Mouse (Mus musculus): ENCODE results near the gene Siah2. TPM values are rescaled to one million over a fixed set of nuclear protein-coding genes. Genes with fewer than 3 reads are reported as not detected.
A peak's percentile ranks its signal among the peaks of the same experiment; 100 is the strongest.

Gene Siah2
- polyA plus RNA-seq (2015; fragmentation: Nextera tagmentation; extraction: Ambion mirVana): 2.5 and 3.4 TPM in 2 replicates

- peak within 1 kb of the TSS; percentile 82 for H3K9ac ChIP-seq (ENCODE audit: low read depth, low read length)
- H3K36me3 ChIP-seq (ENCODE audit: control insufficient read depth, insufficient read depth): no peaks in the 10 kb centered on the region
- WGBS (ENCODE audit: insufficient replicate concordance): under 1% methylated on average over 67 of the region's 87 CpGs
- peak; percentile 88 for ATAC-seq (ENCODE audit: low read depth)
- peak within 1 kb of the TSS; percentile 74 for H3K4me3 ChIP-seq (ENCODE audit: low read depth, low read length)
- peak within 1 kb of the TSS; percentile 80 for H3K27ac ChIP-seq (ENCODE audit: low read length)
- H3K4me1 ChIP-seq (ENCODE audit: control insufficient read depth, low read depth, low read length): peaks cover 11% of the 10 kb centered on the region
- H3K27me3 ChIP-seq (ENCODE audit: control insufficient read depth, insufficient read depth, low read depth, low read length): peaks cover 13% of the 10 kb centered on the region
- peak within 1 kb of the TSS; percentile 86 for H3K4me2 ChIP-seq (ENCODE audit: low read depth, low read length)
- no peaks in the 10 kb centered on the region for H3K9me3 ChIP-seq (replicated peaks; ENCODE audit: control insufficient read depth, low read length)
Observed at GRCm38 (mm10) chr3:58691997-58692721, at the start of gene Siah2. Gene Siah2 (minus strand): TSS chr3:58692400.

GRCm38 (mm10) chr3:58739536-58739935 lies 47.3 kb upstream of the Siah2 start:
- no peaks in the 10 kb centered on the region for H3K27me3 ChIP-seq (ENCODE audit: control insufficient read depth, insufficient read depth, low read depth, low read length)

GRCm38 (mm10) chr3:58738346-58739089 lies 46.3 kb upstream of the Siah2 start:
- no peak overlapping the region for H3K27ac ChIP-seq (ENCODE audit: low read length)
- no peak for ATAC-seq (ENCODE audit: low read depth)
- no peaks in the 10 kb centered on the region for H3K36me3 ChIP-seq (ENCODE audit: control insufficient read depth, insufficient read depth)
- 35% methylated on average over 6 of the region's 6 CpGs for WGBS (ENCODE audit: insufficient replicate concordance)
- no peaks in the 10 kb centered on the region for H3K27me3 ChIP-seq (ENCODE audit: control insufficient read depth, insufficient read depth, low read depth, low read length)
- H3K4me2 ChIP-seq (ENCODE audit: low read depth, low read length): no peak overlapping the region
- no peak overlapping the region for H3K4me3 ChIP-seq (ENCODE audit: low read depth, low read length)
- H3K9me3 ChIP-seq (replicated peaks; ENCODE audit: control insufficient read depth, low read length): no peaks in the 10 kb centered on the region
- no peaks in the 10 kb centered on the region for H3K4me1 ChIP-seq (ENCODE audit: control insufficient read depth, low read depth, low read length)
- no peak overlapping the region for H3K9ac ChIP-seq (ENCODE audit: low read depth, low read length)

More at GRCm38 (mm10) chr3:58739536-58739935, 47.3 kb upstream of the Siah2 start:
- H3K4me2 ChIP-seq (ENCODE audit: low read depth, low read length): no peak overlapping the region
- no peak overlapping the region for H3K27ac ChIP-seq (ENCODE audit: low read length)
- H3K4me3 ChIP-seq (ENCODE audit: low read depth, low read length): no peak overlapping the region
- no peaks in the 10 kb centered on the region for H3K4me1 ChIP-seq (ENCODE audit: control insufficient read depth, low read depth, low read length)
- no peaks in the 10 kb centered on the region for H3K36me3 ChIP-seq (ENCODE audit: control insufficient read depth, insufficient read depth)
- H3K9me3 ChIP-seq (replicated peaks; ENCODE audit: control insufficient read depth, low read length): no peaks in the 10 kb centered on the region
- no peak overlapping the region for H3K9ac ChIP-seq (ENCODE audit: low read depth, low read length)
- ATAC-seq (ENCODE audit: low read depth): no peak
- WGBS (ENCODE audit: insufficient replicate concordance): 35% methylated on average over 2 of the region's 2 CpGs

GRCm38 (mm10) chr3:58731520-58731919 lies 39.3 kb upstream of the Siah2 start:
- H3K27me3 ChIP-seq (ENCODE audit: control insufficient read depth, insufficient read depth, low read depth, low read length): no peaks in the 10 kb centered on the region
- no peak overlapping the region for H3K4me3 ChIP-seq (ENCODE audit: low read depth, low read length)
- no peak overlapping the region for H3K4me2 ChIP-seq (ENCODE audit: low read depth, low read length)
- H3K4me1 ChIP-seq (ENCODE audit: control insufficient read depth, low read depth, low read length): no peaks in the 10 kb centered on the region
- no peak overlapping the region for H3K9ac ChIP-seq (ENCODE audit: low read depth, low read length)
- ATAC-seq (ENCODE audit: low read depth): no peak
- WGBS (ENCODE audit: insufficient replicate concordance): 57% methylated on average over 5 of the region's 5 CpGs
- no peak overlapping the region for H3K27ac ChIP-seq (ENCODE audit: low read length)
- H3K36me3 ChIP-seq (ENCODE audit: control insufficient read depth, insufficient read depth): no peaks in the 10 kb centered on the region
- H3K9me3 ChIP-seq (replicated peaks; ENCODE audit: control insufficient read depth, low read length): no peaks in the 10 kb centered on the region

- no peak overlapping the region for H3K4me2 ChIP-seq (ENCODE audit: low read depth, low read length)
- no peaks in the 10 kb centered on the region for H3K9me3 ChIP-seq (replicated peaks; ENCODE audit: control insufficient read depth, low read length)
- no peaks in the 10 kb centered on the region for H3K4me1 ChIP-seq (ENCODE audit: control insufficient read depth, low read depth, low read length)
- 64% methylated on average over 3 of the region's 3 CpGs for WGBS (ENCODE audit: insufficient replicate concordance)
- no peak overlapping the region for H3K4me3 ChIP-seq (ENCODE audit: low read depth, low read length)
- H3K27ac ChIP-seq (ENCODE audit: low read length): no peak overlapping the region
- ATAC-seq (ENCODE audit: low read depth): no peak
- H3K9ac ChIP-seq (ENCODE audit: low read depth, low read length): no peak overlapping the region
- H3K27me3 ChIP-seq (ENCODE audit: control insufficient read depth, insufficient read depth, low read depth, low read length): no peaks in the 10 kb centered on the region
- H3K36me3 ChIP-seq (ENCODE audit: control insufficient read depth, insufficient read depth): no peaks in the 10 kb centered on the region
Observed at GRCm38 (mm10) chr3:58730580-58730979, 38.4 kb upstream of the Siah2 start.

- H3K27me3 ChIP-seq (ENCODE audit: control insufficient read depth, insufficient read depth, low read depth, low read length): no peaks in the 10 kb centered on the region
- H3K9ac ChIP-seq (ENCODE audit: low read depth, low read length): no peak overlapping the region
- H3K9me3 ChIP-seq (replicated peaks; ENCODE audit: control insufficient read depth, low read length): no peaks in the 10 kb centered on the region
- ATAC-seq (ENCODE audit: low read depth): no peak
- no peaks in the 10 kb centered on the region for H3K4me1 ChIP-seq (ENCODE audit: control insufficient read depth, low read depth, low read length)
- H3K27ac ChIP-seq (ENCODE audit: low read length): no peak overlapping the region
- H3K4me2 ChIP-seq (ENCODE audit: low read depth, low read length): no peak overlapping the region
- H3K36me3 ChIP-seq (ENCODE audit: control insufficient read depth, insufficient read depth): no peaks in the 10 kb centered on the region
- no peak overlapping the region for H3K4me3 ChIP-seq (ENCODE audit: low read depth, low read length)
Observed at GRCm38 (mm10) chr3:58729549-58729948, 37.3 kb upstream of the Siah2 start.

- Histone ChIP-seq H3K4me3 (ENCODE audit: low read depth, low read length) (no peak overlapping the region), H3K9me3 (replicated peaks; ENCODE audit: control insufficient read depth, low read length) (no peaks in the 10 kb centered on the region), H3K9ac (ENCODE audit: low read depth, low read length) (no peak overlapping the region), H3K27ac (ENCODE audit: low read length) (no peak overlapping the region), H3K4me1 (ENCODE audit: control insufficient read depth, low read depth, low read length) (no peaks in the 10 kb centered on the region), H3K27me3 (ENCODE audit: control insufficient read depth, insufficient read depth, low read depth, low read length) (no peaks in the 10 kb centered on the region), H3K4me2 (ENCODE audit: low read depth, low read length) (no peak overlapping the region), H3K36me3 (ENCODE audit: control insufficient read depth, insufficient read depth) (no peaks in the 10 kb centered on the region)
- 51% methylated on average over 4 of the region's 4 CpGs for WGBS (ENCODE audit: insufficient replicate concordance)
- no peak for ATAC-seq (ENCODE audit: low read depth)
Observed at GRCm38 (mm10) chr3:58727601-58728000, 35.4 kb upstream of the Siah2 start.

- Histone ChIP-seq H3K4me2 (ENCODE audit: low read depth, low read length) (no peak overlapping the region), H3K27me3 (ENCODE audit: control insufficient read depth, insufficient read depth, low read depth, low read length) (no peaks in the 10 kb centered on the region), H3K36me3 (ENCODE audit: control insufficient read depth, insufficient read depth) (no peaks in the 10 kb centered on the region), H3K27ac (ENCODE audit: low read length) (no peak overlapping the region), H3K4me1 (ENCODE audit: control insufficient read depth, low read depth, low read length) (no peaks in the 10 kb centered on the region), H3K9me3 (replicated peaks; ENCODE audit: control insufficient read depth, low read length) (no peaks in the 10 kb centered on the region), H3K9ac (ENCODE audit: low read depth, low read length) (no peak overlapping the region), H3K4me3 (ENCODE audit: low read depth, low read length) (no peak overlapping the region)
- no peak for ATAC-seq (ENCODE audit: low read depth)
- WGBS (ENCODE audit: insufficient replicate concordance): 46% methylated on average over 3 of the region's 3 CpGs
Observed at GRCm38 (mm10) chr3:58727012-58727411, 34.8 kb upstream of the Siah2 start.

- no peaks in the 10 kb centered on the region for H3K27me3 ChIP-seq (ENCODE audit: control insufficient read depth, insufficient read depth, low read depth, low read length)
- 42% methylated on average over 3 of the region's 3 CpGs for WGBS (ENCODE audit: insufficient replicate concordance)
- no peaks in the 10 kb centered on the region for H3K4me1 ChIP-seq (ENCODE audit: control insufficient read depth, low read depth, low read length)
- no peak overlapping the region for H3K27ac ChIP-seq (ENCODE audit: low read length)
- no peak overlapping the region for H3K9ac ChIP-seq (ENCODE audit: low read depth, low read length)
- no peaks in the 10 kb centered on the region for H3K36me3 ChIP-seq (ENCODE audit: control insufficient read depth, insufficient read depth)
- H3K9me3 ChIP-seq (replicated peaks; ENCODE audit: control insufficient read depth, low read length): no peaks in the 10 kb centered on the region
- ATAC-seq (ENCODE audit: low read depth): no peak
- H3K4me3 ChIP-seq (ENCODE audit: low read depth, low read length): no peak overlapping the region
- H3K4me2 ChIP-seq (ENCODE audit: low read depth, low read length): no peak overlapping the region
Observed at GRCm38 (mm10) chr3:58726374-58726773, 34.2 kb upstream of the Siah2 start.

Data from liver, embryonic 16.5 days (tissue).